Mouse (Mus musculus) inflammation-experienced regulatory T-cells, adult 6 months (primary cell): ENCODE results near the gene Ift27. TPM values are rescaled to one million over a fixed set of nuclear protein-coding genes. Genes with fewer than 3 reads are reported as not detected.
A peak's percentile ranks its signal among the peaks of the same experiment; 100 is the strongest.

Source experiments
- ATAC-seq: one replicate; pipeline ENCODE4 v1.8.0; 2017
- polyA plus RNA-seq, 3 experiments: library from polyadenylated mRNA; unstranded; fragments of 100-300 nt; shearing (Covaris generic); gene quantifications; one replicate each; pipeline ENCODE4 v1.2.1; 2017

Gene Ift27
- polyA plus RNA-seq: 10 to 100 TPM; 60.2 to 65.9 (median 62.0) TPM

DNA sequence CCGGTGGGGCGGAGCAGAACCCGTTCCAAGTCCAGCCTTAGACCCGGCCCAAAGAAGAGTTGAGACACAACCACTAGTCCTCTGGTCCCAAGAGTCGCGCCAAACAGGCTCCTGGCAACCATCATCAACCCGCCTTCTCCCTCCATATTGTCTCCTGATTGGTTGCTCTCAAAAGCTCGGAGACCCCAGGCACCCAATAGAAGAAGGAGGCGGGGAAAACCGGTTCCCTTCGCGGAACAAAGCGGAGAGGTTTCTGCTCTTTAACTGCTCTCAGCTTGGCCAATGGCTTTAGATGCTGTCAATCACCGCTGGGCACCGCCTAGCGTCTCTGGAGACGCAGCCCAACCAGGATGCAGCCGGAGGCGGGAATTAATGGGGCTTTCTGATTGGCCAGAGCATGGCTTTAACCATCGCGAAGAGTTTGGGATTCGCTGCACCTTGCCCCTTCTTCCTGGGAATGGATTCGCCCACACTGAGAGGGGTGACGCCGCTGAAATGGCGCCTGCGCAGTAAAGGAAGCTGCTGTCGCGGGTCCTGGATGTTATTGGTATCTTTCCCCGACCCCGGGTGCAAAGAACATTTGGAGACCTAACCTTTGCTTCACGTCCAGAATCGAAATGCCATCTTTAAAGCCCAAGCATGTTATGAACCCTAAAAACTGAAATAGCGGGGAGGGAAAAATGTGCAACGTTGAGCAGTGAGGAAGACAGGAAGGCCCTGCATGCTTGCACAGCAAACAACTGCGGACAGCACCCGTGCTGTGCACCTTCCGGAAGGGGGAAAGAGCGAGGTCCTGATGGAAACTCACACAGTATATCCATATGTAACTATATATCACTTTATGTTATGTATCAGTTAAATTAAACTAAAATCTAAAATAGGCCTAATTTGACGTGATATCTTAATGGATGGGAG is at the start of gene Ift27:
Gene Ift27 (minus strand): TSS at position 136 of the 915 bp plus-strand sequence.
- peak; percentile 92 for ATAC-seq

- no peak for ATAC-seq
Measured at GRCm38 (mm10) chr15:78215269-78215668, 41.4 kb upstream of the Ift27 start.

GRCm38 (mm10) chr15:78211367-78211766 is 37.5 kb upstream of the Ift27 start:
- ATAC-seq: no peak

DNA sequence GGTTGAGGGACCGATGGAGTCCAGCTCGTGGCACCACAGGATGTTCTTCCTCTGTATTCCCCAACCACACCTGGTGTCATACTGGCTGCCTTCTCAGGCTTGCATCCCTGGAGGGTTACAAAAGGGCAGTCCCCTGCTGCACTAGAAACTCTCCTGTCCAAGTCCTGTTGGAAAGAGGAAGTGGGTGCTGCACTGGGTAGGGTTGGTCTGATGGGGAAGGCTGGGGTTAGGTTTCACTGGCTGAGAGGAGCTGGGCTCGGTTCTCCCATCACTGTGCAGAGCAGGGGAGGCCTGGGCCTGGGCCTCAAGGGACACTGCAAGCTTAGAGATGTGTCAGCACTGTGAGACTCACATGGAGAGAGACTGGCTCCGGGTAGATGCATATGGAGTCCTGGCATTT is 36.3 kb upstream of the Ift27 start:
- no peak for ATAC-seq

- no peak for ATAC-seq
Measured at GRCm38 (mm10) chr15:78206312-78206711, 32.4 kb upstream of the Ift27 start, which contains the start of gene Pvalb. Gene Pvalb (minus strand): TSS chr15:78206400.

DNA sequence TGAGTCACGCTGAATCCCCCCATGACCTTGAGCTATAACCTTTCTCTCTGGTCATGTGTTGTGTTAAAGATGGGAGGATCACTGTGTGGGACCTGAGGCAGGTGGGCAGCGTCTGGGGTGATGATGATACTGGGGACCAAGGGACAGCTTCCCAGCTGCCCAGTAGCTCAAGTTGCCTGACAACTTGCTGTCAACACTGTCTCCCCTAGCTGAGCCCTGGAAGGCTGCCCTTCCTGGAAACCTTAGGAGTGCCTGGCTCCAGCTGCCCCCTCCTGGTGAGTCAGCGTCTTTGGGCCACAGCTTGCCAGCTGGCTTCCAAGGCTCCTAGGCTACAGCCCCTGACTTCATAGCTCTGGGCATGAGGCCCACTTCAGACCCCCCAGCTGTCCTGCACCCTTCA is 31.3 kb upstream of the Ift27 start:
- ATAC-seq: no peak

- ATAC-seq: no peak
Measured at GRCm38 (mm10) chr15:78204053-78204847, 30.3 kb upstream of the Ift27 start.

DNA sequence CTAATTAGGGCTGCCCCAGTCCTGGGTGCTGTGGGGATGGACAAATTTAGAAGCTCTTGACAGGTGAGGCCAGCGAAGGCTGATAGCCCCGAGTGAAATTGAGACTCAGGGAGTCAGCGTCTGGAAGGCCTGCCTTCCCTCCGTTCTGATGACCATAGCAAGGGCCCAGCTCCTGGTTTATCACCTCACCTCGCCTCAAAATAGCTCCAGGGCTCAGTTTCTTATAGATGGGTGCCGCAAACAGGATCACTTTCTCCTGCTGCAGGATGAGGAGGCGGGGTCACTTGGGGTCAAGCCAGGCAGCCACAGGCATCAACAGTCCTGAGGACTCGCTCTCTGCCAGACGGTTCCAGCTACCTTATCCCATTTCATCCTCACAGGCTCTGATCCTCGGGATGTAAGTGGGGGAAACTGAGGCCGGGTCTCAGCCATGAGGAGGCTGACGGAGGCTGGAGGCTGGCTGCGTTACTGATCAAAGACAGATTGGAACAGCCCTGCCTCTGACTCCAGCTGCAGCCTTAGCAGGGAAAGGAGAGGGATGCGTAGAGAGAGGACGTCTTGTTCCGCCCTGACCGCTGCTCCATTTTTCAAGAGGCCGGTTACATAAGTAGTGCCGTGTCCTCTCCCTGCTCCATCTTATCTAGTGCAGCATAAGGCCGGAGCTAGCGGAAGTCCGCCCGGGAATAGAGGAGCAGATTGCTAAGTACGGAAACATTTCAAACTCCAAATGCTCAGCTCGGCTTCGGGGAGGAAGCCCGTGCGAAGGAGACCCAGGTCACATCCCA is 21.4 kb upstream of the Ift27 start:
- no peak for ATAC-seq

DNA sequence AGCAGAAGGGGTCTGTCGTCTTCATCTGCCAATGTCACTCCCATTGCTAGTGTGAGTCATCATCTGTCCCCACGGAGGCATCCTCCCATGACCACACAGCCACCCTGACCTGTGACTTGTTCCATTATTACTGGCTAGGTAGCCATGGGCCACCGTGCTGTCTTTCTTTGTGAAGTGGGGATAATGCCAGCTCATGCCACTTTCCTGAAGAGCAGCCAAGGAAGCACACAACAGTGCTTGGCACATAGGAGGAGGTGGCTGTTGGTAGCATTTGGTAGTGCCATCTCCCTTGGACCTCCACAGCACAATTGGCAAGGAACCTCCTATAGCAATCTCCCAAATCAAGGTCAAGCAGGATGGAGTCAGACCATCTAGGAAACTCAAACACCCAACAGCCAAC is 20.4 kb upstream of the Ift27 start:
- no peak for ATAC-seq

- ATAC-seq: no peak
Measured at GRCm38 (mm10) chr15:78189636-78190035, 15.7 kb upstream of the Ift27 start.

DNA sequence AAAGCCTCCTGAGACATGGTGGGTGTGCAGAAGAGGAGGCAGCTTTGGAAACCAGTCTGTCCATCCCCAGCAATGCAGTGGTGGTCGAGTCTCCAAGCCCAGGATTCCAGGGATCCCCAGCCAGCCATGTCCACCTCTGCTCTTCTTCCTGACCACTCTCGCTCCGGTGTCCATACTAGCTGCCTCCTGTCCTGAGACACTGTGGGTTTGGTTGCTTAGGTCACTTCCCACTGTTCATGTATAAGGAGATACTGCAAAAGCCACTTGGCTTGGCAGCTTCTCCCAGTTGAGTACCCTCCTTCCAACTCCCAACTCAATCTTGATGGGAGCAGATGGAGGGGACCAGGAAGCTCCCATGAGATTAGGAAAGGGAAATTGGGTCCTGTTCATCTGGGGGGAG is 14.6 kb upstream of the Ift27 start:
- ATAC-seq: no peak

DNA sequence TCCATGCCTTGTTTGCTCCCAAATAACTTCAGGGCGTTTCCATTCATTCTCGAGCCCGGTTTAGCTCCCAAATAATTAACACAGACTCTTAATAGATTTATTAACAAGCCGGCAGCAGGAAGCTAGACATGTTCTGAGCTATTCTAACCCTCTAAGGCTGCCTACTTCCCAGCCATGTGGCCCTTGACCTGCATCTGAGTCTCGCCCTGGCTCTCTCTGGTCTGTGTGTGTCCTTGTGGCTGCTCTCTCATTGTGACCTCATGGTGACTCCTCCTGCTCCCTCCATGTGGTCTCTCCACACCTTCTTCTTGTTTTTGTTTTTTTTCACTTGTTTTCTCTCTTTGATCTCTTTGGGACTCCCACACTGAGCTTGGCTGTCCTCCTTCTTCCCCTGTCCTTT is 13.0 kb upstream of the Ift27 start:
- ATAC-seq: no peak

DNA sequence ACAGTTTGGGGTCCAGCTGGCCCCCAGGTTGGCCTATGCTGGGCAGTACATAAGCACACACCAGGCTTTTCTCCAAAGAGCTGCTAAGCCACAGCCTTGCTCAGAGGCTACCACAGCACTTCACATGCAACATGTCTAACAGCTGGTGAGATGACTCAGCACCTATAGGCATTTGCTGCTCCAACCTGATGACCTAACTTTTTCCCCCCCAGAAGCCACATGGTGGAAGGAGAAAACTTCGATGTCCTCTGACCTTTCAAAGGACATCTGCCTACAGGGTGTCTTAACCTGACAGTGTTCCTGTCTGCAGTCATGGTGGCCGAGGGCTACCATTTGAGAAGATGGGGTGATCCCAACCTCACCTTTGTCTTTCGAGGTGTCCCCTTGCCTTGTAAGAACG is 11.7 kb upstream of the Ift27 start:
- ATAC-seq: no peak

DNA sequence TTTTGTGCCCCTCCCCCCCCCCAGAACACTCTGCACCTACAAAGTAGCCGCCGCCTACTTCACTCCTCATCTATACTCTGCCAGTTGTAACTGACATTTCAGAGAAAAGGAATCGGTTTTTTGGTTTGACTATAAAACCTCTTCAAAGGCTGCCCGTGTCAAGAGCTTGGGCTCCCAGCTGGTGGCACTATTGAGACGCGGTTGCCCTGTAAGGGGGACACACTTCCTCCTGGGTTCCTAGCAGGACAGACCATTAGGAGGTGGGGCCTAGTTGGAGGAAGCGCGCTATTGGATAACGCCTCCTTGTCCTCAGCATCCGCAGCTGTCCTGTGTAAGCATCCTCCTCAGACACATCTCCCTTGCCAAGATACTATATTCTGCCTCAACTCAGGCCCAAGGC is 10.9 kb upstream of the Ift27 start:
- peak; percentile 60 for ATAC-seq

DNA sequence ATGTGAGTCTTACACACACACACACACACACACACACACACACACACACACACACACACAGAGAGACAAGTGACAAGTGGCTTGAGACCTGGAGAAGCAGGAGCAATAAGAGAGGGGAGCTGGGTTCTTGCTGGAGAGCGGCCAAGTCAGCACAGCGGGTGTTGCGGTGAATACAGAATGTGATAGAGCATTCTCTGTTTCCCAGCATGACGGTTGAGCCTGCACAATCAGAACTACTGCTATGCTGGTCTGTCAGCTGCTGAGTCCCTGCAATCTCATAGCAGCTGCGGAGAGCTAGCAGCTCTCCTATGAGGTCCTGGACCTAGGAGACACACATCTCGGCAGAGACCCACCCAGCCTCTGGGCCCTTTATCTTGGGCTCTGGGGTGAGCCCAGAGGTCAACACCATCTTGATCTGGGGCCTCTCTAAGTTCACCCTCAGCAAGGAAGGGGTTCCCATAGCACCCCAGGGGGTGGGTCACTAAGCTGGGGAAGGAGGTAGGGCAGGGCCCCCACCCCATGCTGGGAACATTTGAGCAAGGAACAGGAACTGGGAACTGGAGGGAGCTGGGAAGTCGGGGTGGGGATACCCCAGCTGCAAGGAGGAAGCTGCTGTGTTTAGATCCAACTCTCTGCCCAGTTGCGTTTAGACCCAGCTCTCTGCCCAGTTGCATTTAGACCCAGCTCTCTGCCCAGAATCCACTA is 7.9 kb upstream of the Ift27 start:
- no peak for ATAC-seq

- ATAC-seq: no peak
Measured at GRCm38 (mm10) chr15:78179775-78180174, 5.9 kb upstream of the Ift27 start.

GRCm38 (mm10) chr15:78178397-78178796 is 4.5 kb upstream of the Ift27 start:
- ATAC-seq: no peak

DNA sequence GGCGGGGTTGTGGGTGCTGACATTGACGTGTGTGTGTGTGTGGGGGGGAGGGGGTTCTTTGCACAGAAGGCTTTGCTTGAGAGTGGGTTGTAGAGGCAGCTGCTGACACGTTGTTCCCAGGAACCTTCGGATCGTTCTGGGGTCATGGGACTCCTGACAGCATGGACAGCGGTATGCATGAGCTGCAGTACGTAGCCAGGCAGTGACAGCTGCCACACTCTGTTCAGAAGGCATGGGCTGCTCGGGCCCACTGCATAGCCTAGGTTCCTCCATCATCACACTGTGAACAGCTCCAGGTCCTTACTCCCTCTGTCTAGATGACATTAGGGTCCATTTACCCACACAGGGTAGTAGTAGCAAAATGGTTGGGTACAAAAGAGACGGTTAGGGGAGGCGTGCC is 3.4 kb upstream of the Ift27 start:
- ATAC-seq: no peak

GRCm38 (mm10) chr15:78174887-78175245 is 959 bp upstream of the Ift27 start:
- no peak for ATAC-seq

GRCm38 (mm10) chr15:78172899-78173817 is 749 bp downstream of the Ift27 start:
- ATAC-seq: no peak

GRCm38 (mm10) chr15:78172256-78172898 is 1.5 kb downstream of the Ift27 start:
- ATAC-seq: no peak
